8 mouse cellular contexts compared by ENCODE assay signal in genomic region chr4:44071741-44072145, GRCm38 (mm10). TPM values are rescaled to one million over a fixed set of nuclear protein-coding genes. Genes with fewer than 3 reads are reported as not detected.
A peak's percentile ranks its signal among the peaks of the same experiment; 100 is the strongest.
DNase-seq lines count a peak whose midpoint lies in the region; ATAC-seq lines count a peak whose summit lies in the region.

No protein-coding gene starts in this region.

- no peaks in the 10 kb centered on the region for H3K36me3 ChIP-seq in heart, embryonic 12.5 days
- no peaks in the 10 kb centered on the region for H3K36me3 ChIP-seq in hindbrain, embryonic 10.5 days
- H3K36me3 ChIP-seq in liver, embryonic 12.5 days: no peaks in the 10 kb centered on the region
- H3K36me3 ChIP-seq in stomach, embryonic 15.5 days: no peaks in the 10 kb centered on the region

- no peaks in the 10 kb centered on the region for H3K27me3 ChIP-seq in heart, embryonic 12.5 days (replicated peaks)
- H3K27me3 ChIP-seq in hindbrain, embryonic 10.5 days (ENCODE audit: insufficient read depth, poor library complexity, severe bottlenecking): no peaks in the 10 kb centered on the region
- no peaks in the 10 kb centered on the region for H3K27me3 ChIP-seq in liver, embryonic 12.5 days (replicated peaks)
- H3K27me3 ChIP-seq in stomach, embryonic 15.5 days (replicated peaks): no peaks in the 10 kb centered on the region

- peak overlapping the region; percentile 89 for H3K9ac ChIP-seq in heart, embryonic 12.5 days
- peak overlapping the region; percentile 88 for H3K9ac ChIP-seq in liver, embryonic 12.5 days
- peak overlapping the region; percentile 65; the same call in 1 of the 2 replicates for H3K9ac ChIP-seq in stomach, embryonic 15.5 days

- peak overlapping the region; percentile 96 for H3K27ac ChIP-seq in heart, embryonic 12.5 days (ENCODE audit: poor library complexity, severe bottlenecking)
- peak overlapping the region; percentile 88 for H3K27ac ChIP-seq in hindbrain, embryonic 10.5 days
- peak overlapping the region; percentile 91 for H3K27ac ChIP-seq in liver, embryonic 12.5 days
- peak overlapping the region; percentile 89 for H3K27ac ChIP-seq in stomach, embryonic 15.5 days

- peak overlapping the region; percentile 76 for H3K4me2 ChIP-seq in heart, embryonic 12.5 days
- peak overlapping the region; percentile 94 for H3K4me2 ChIP-seq in liver, embryonic 12.5 days
- H3K4me2 ChIP-seq in stomach, embryonic 15.5 days: peak overlapping the region; percentile 78

- ATAC-seq in heart, embryonic 12.5 days (ENCODE audit: insufficient number of reproducible peaks, low FRiP score): 0 out of 2 replicates have a peak, but pooled peaks have one; percentile 3
- peak; percentile 50 for ATAC-seq in liver, embryonic 12.5 days
- ATAC-seq in stomach, embryonic 15.5 days (ENCODE audit: insufficient read depth, low FRiP score, low read depth): peak; percentile 9

- intact Hi-C loops in heart, postnatal 14 days (cut with DNase I): loop anchor here (2.0 kb wide), 1 partner anchor 41 kb away; no protein-coding TSS in a partner anchor

- peaks cover 37% of the 10 kb centered on the region for H3K4me1 ChIP-seq in heart, embryonic 12.5 days (replicated peaks)
- H3K4me1 ChIP-seq in hindbrain, embryonic 10.5 days (replicated peaks): peaks cover 39% of the 10 kb centered on the region
- peaks cover 71% of the 10 kb centered on the region for H3K4me1 ChIP-seq in liver, embryonic 12.5 days
- peaks cover 9% of the 10 kb centered on the region for H3K4me1 ChIP-seq in stomach, embryonic 15.5 days

- DNase-seq in heart, postnatal 14 days: no peak
- peak; percentile 24 for DNase-seq in brain, adult 2 months (ENCODE audit: low read depth, low spot score)
- DNase-seq in hindbrain, embryonic 10.5 days (ENCODE audit: low spot score): no peak
- no peak for DNase-seq in layer of hippocampus, postnatal 36 days
- no peak for DNase-seq in spleen, postnatal 14 days (ENCODE audit: low spot score in 2 of 2)

- H3K4me3 ChIP-seq in heart, embryonic 12.5 days: peak overlapping the region; percentile 84
- H3K4me3 ChIP-seq in hindbrain, embryonic 10.5 days: peak overlapping the region; percentile 79
- H3K4me3 ChIP-seq in liver, embryonic 12.5 days: peak overlapping the region; percentile 95
- peak overlapping the region; percentile 72 for H3K4me3 ChIP-seq in stomach, embryonic 15.5 days (replicated peaks)

- no peaks in the 10 kb centered on the region for H3K9me3 ChIP-seq in heart, embryonic 12.5 days (replicated peaks)
- H3K9me3 ChIP-seq in hindbrain, embryonic 10.5 days: no peaks in the 10 kb centered on the region
- H3K9me3 ChIP-seq in liver, embryonic 12.5 days (replicated peaks): no peaks in the 10 kb centered on the region
- no peaks in the 10 kb centered on the region for H3K9me3 ChIP-seq in stomach, embryonic 15.5 days

- 6% methylated on average over 11 of the region's 11 CpGs for WGBS in heart, embryonic 12.5 days
- WGBS in hindbrain, embryonic 10.5 days: 16% methylated on average over 11 of the region's 11 CpGs
- 5% methylated on average over 11 of the region's 11 CpGs for WGBS in liver, embryonic 12.5 days (ENCODE audit: insufficient replicate concordance)
- WGBS in stomach, embryonic 15.5 days: 6% methylated on average over 11 of the region's 11 CpGs

RNA-seq across cellular contexts. Expression of gene Gne, which starts 12.2 kb away (rescaled TPM):
- 35.6 and 36.3 TPM in 2 replicates for polyA plus RNA-seq in heart, embryonic 12.5 days (2016; fragmentation: Nextera tagmentation; extraction: Ambion mirVana)
- total RNA-seq in heart, postnatal 14 days (2021): 10 to 100 TPM; 27.4 to 28.4 TPM
- polyA plus RNA-seq in hindbrain, embryonic 10.5 days (2016; fragmentation: Nextera tagmentation; extraction: Ambion mirVana): 20.0 and 20.1 TPM in 2 replicates
- polyA plus RNA-seq in liver, embryonic 12.5 days (2016; fragmentation: Nextera tagmentation; extraction: Ambion mirVana): 31.6 and 34.6 TPM in 2 replicates
- 27.8 and 29.8 TPM in 2 replicates for polyA plus RNA-seq in stomach, embryonic 15.5 days (2015; fragmentation: Nextera tagmentation; extraction: Ambion mirVana)
- 10 to 100 TPM; 43.7 to 50.9 TPM for total RNA-seq in layer of hippocampus, postnatal 36 days (2021)
